Mouse (Mus musculus) A20 (cell line): ENCODE data around the gene Gm28038.

Experiments used
- DNase-seq: peaks from one replicate; pipeline ENCODE4 v3.0.0-alpha.2; 2011; ENCODE audit warnings: low read depth, low spot score

Gm28038 gene

GRCm38 (mm10) chr2:30256616-30257350 lies 24.1 kb upstream of the Gm28038 start:
- DNase-seq = no peak

- DNase-seq = no peak
Observed at GRCm38 (mm10) chr2:30257699-30258460, 23.0 kb upstream of the Gm28038 start.

GRCm38 (mm10) chr2:30258600-30258999 lies 22.2 kb upstream of the Gm28038 start:
- DNase-seq = no peak

- no peak for DNase-seq
Observed at GRCm38 (mm10) chr2:30259131-30260064, 21.4 kb upstream of the Gm28038 start.

- DNase-seq = peak; percentile 27
Observed at GRCm38 (mm10) chr2:30261064-30261736, 19.6 kb upstream of the Gm28038 start.

GRCm38 (mm10) chr2:30261921-30262839 lies 18.7 kb upstream of the Gm28038 start:
- no peak for DNase-seq

- DNase-seq = no peak
Observed at GRCm38 (mm10) chr2:30262840-30263441, 17.9 kb upstream of the Gm28038 start.

GRCm38 (mm10) chr2:30263811-30264210 lies 17.0 kb upstream of the Gm28038 start:
- DNase-seq = no peak

- no peak for DNase-seq
Observed at GRCm38 (mm10) chr2:30264671-30265519, 15.9 kb upstream of the Gm28038 start.

- DNase-seq = no peak
Observed at GRCm38 (mm10) chr2:30265767-30266253, 15.0 kb upstream of the Gm28038 start, which contains the start of gene Phyhd1. Gene Phyhd1 (plus strand): TSS chr2:30266203.

GRCm38 (mm10) chr2:30266392-30266941 lies 14.4 kb upstream of the Gm28038 start:
- DNase-seq = no peak

GRCm38 (mm10) chr2:30267466-30267865 lies 13.4 kb upstream of the Gm28038 start:
- DNase-seq = no peak

- no peak for DNase-seq
Observed at GRCm38 (mm10) chr2:30268371-30268770, 12.5 kb upstream of the Gm28038 start.

GRCm38 (mm10) chr2:30269241-30269990 lies 11.4 kb upstream of the Gm28038 start:
- peak; percentile 70 for DNase-seq

GRCm38 (mm10) chr2:30270134-30270533 lies 10.7 kb upstream of the Gm28038 start:
- peak; percentile 73 for DNase-seq

GRCm38 (mm10) chr2:30281651-30282050 lies 808 bp downstream of the Gm28038 start:
- no peak for DNase-seq

- DNase-seq = no peak
Observed at GRCm38 (mm10) chr2:30283193-30283592, 2.4 kb downstream of the Gm28038 start.

GRCm38 (mm10) chr2:30285004-30285403 lies 4.2 kb downstream of the Gm28038 start:
- DNase-seq = peak; percentile 46
